18 mouse cellular contexts compared by ENCODE assay signal in the genomic region with DNA sequence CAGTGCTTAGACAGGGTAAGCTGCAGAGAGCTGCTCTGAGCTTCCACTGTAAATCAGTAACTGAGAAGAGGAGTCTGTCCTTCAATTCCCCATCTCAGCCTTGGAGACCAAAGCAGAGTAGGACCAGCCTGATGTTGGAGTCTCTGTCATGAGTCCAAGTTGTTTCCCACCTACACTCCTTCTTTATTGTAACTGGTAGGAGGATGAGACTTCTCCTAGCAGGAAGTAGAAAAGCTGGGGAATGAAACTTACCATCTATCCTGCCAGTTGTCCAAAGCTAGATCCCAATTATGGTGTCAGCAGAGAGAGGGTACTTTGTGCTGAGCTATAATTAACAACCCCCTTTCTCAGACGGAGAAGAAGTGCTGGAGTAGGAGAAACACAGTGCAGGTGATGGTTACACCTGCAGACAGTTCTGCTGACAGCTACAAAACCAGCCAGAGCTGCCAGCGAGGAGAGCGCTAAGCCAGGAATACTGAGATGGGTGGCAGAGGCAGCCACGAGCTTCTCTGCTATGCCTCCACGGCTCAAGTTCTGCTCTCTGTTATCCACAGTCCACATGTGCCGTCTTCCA.
A peak's percentile ranks its signal among the peaks of the same experiment; 100 is the strongest.
DNase-seq lines count a peak whose midpoint lies in the region; ATAC-seq lines count a peak whose summit lies in the region.
"Had no signal": no experiment of that assay in that cellular context is flagged by ENCODE, and none has a peak within 500 bp of the region (broad histone marks: within the 10 kb centered on the region; RNA-seq: fewer than 3 reads in every experiment).

No protein-coding gene starts in this region.

- no peaks in the 10 kb centered on the region for H3K9me3 ChIP-seq in heart, embryonic 10.5 days
- H3K9me3 ChIP-seq: embryonic facial prominence, embryonic 10.5 days; forebrain, embryonic 13.5 days; heart, embryonic 12.5 days; hindbrain, embryonic 10.5 days had no signal

- peak; percentile 60 for ATAC-seq in frontal cortex, adult (ENCODE audit: low TSS enrichment)
- ATAC-seq: forebrain, embryonic 13.5 days; forebrain, postnatal 0 days had no signal

- H3K36me3 ChIP-seq in heart, embryonic 10.5 days: no peaks in the 10 kb centered on the region
- H3K36me3 ChIP-seq: embryonic facial prominence, embryonic 10.5 days; heart, embryonic 12.5 days; hindbrain, embryonic 10.5 days had no signal

- H3K27ac ChIP-seq in heart, embryonic 10.5 days: no peak overlapping the region
- H3K27ac ChIP-seq: embryonic facial prominence, embryonic 10.5 days; forebrain, embryonic 13.5 days; heart, adult 2 months; hindbrain, embryonic 10.5 days; hindbrain, embryonic 14.5 days had no signal

- H3K4me1 ChIP-seq in heart, embryonic 10.5 days: peaks cover 24% of the 10 kb centered on the region

- 66% methylated on average over 6 of the region's 6 CpGs for WGBS in heart, embryonic 10.5 days

- H3K4me3 ChIP-seq in heart, embryonic 10.5 days: no peak overlapping the region
- H3K4me3 ChIP-seq: embryonic facial prominence, embryonic 10.5 days; forebrain, embryonic 13.5 days; heart, adult 2 months; heart, embryonic 12.5 days; hindbrain, embryonic 10.5 days had no signal

- DNase-seq in frontal cortex, postnatal 10 days (ENCODE audit: low spot score in 2 of 2): no peak
- peak; percentile 24 to 28 for DNase-seq in left cerebral cortex, adult 18-20 months (ENCODE audit: low spot score in 2 of 2)
- no peak for DNase-seq in left cerebral cortex, adult 8-10 months (ENCODE audit: low spot score in 2 of 2)
- DNase-seq in right cerebral cortex, postnatal 25 days: peak; percentile 40
- no peak for DNase-seq in right cerebral cortex, postnatal 14 days
- no peak for DNase-seq in heart, embryonic 10.5 days (ENCODE audit: low spot score)
- DNase-seq: adrenal gland, postnatal 10 days; cerebellum, adult 11-12 months; cerebellum, postnatal 10 days; forebrain, postnatal 0 days; gastrocnemius, postnatal 14 days; heart, adult 2 months had no signal

- H3K27me3 ChIP-seq in heart, embryonic 10.5 days (ENCODE audit: insufficient read depth, poor library complexity, severe bottlenecking): no peaks in the 10 kb centered on the region
- H3K27me3 ChIP-seq: forebrain, embryonic 13.5 days; heart, embryonic 12.5 days had no signal

Comparison
In these comparisons a context has a peak if more than half of its experiments do, and no peak if none do; other contexts are left out.
1. DNase-seq: peak in left cerebral cortex, adult 18-20 months (2 of 2) and right cerebral cortex, postnatal 25 days (single experiment); none in frontal cortex, postnatal 10 days (0 of 2), left cerebral cortex, adult 8-10 months (0 of 2), right cerebral cortex, postnatal 14 days (single experiment) and heart, embryonic 10.5 days (single experiment).